Mouse (Mus musculus): Measurements from ENCODE around the gene Ube2f. TPM values are rescaled to one million over a fixed set of nuclear protein-coding genes. Genes with fewer than 3 reads are reported as not detected.

The Ube2f gene
- polyA plus RNA-seq, 1 experiment from 2014 or later, result 73.8 TPM

- no peak overlapping the region for H3K4me3 ChIP-seq
- 0 out of 2 replicates have a peak overlapping the region, but pooled peaks have one; percentile 79 for H3K4me2 ChIP-seq
- peaks cover 8% of the 10 kb centered on the region for H3K4me1 ChIP-seq
- peaks cover 12% of the 10 kb centered on the region for H3K36me3 ChIP-seq
- H3K9ac ChIP-seq, result no peak overlapping the region
- H3K27ac ChIP-seq, result no peak overlapping the region
- no peak for ATAC-seq (ENCODE audit: insufficient number of reproducible peaks, insufficient read depth, low FRiP score, low TSS enrichment, low read depth)
- WGBS, result 78% methylated on average over 5 of the region's 5 CpGs
- no peaks in the 10 kb centered on the region for H3K9me3 ChIP-seq
- no peaks in the 10 kb centered on the region for H3K27me3 ChIP-seq
Observed at GRCm38 (mm10) chr1:91299707-91300426, 49.8 kb downstream of the Ube2f start.

DNA sequence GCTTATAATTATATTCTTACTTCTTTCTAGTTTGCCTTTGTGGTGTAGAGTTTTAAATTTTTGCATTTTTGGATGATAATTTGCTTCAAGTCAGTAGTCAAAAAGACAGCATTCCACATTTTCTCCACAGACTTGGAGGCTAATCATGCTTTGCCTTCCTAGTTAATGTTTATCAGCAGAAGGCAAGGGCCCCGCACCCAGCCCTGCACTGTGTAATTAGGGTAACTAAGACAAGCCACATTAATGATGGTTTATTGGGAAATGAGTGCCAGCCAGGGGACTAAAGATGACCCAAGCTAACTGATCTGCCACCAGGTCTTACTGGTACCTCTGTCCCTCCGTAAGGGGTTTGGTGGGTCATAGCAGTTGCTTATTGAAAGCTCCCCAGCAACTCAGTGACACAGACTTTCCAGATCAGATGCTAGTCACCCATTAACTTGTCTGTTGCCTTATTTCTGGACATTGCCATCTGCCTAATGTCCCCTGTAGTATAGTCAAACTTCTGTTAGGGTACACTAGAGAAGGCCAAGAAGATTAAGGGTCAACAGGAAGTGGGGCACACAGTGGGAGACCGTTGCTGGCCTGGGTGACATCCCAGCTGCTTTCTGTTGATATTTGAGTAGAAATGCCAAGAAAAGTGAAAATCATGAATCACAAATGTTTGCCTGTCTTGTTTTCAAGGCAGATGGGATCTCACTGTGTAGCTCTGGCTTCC lies 51.3 kb downstream of the Ube2f start:
- Histone ChIP-seq H3K9ac (no peak overlapping the region), H3K36me3 (peaks cover 25% of the 10 kb centered on the region), H3K4me1 (peaks cover 8% of the 10 kb centered on the region), H3K27me3 (no peaks in the 10 kb centered on the region), H3K4me2 (no peak overlapping the region), H3K9me3 (no peaks in the 10 kb centered on the region), H3K27ac (no peak overlapping the region), H3K4me3 (no peak overlapping the region)
- ATAC-seq (ENCODE audit: insufficient number of reproducible peaks, insufficient read depth, low FRiP score, low TSS enrichment, low read depth), result no peak
- 83% methylated on average over 3 of the region's 3 CpGs for WGBS

DNA sequence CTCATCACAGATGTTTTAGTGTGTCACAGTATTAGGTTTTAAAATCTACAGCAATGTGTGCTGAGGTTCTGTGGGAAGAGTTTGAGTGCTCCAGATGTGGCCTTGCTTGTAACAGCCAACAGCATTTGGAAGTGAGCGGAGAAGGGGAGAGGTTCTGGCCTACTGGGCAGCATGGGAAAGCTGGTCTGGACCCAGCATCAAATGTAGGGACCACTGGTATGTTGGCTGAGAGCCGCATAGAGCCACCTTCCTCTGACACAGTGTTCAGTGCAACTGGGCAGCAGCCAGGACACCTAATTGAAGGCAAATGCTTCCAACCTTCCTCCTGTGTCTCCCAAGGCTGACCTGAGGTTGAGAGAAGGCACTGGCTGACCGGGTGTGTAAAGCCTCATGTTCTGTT lies 51.9 kb downstream of the Ube2f start:
- Histone ChIP-seq H3K4me1 (peaks cover 8% of the 10 kb centered on the region), H3K36me3 (peaks cover 30% of the 10 kb centered on the region), H3K4me2 (no peak overlapping the region), H3K9ac (no peak overlapping the region), H3K27me3 (no peaks in the 10 kb centered on the region), H3K4me3 (no peak overlapping the region), H3K9me3 (no peaks in the 10 kb centered on the region), H3K27ac (no peak overlapping the region)
- no peak for ATAC-seq (ENCODE audit: insufficient number of reproducible peaks, insufficient read depth, low FRiP score, low TSS enrichment, low read depth)
- WGBS, result 92% methylated on average over 3 of the region's 3 CpGs

- no peak for ATAC-seq (ENCODE audit: insufficient number of reproducible peaks, insufficient read depth, low FRiP score, low TSS enrichment, low read depth)
Observed at GRCm38 (mm10) chr1:91304621-91305020, 54.5 kb downstream of the Ube2f start.

GRCm38 (mm10) chr1:91309366-91310085 lies 59.4 kb downstream of the Ube2f start:
- H3K9me3 ChIP-seq, result no peaks in the 10 kb centered on the region
- no peak overlapping the region for H3K27ac ChIP-seq
- ATAC-seq (ENCODE audit: insufficient number of reproducible peaks, insufficient read depth, low FRiP score, low TSS enrichment, low read depth), result no peak
- H3K9ac ChIP-seq, result no peak overlapping the region
- H3K4me2 ChIP-seq, result no peak overlapping the region
- H3K4me3 ChIP-seq, result no peak overlapping the region
- 92% methylated on average over 13 of the region's 13 CpGs for WGBS
- H3K27me3 ChIP-seq, result no peaks in the 10 kb centered on the region
- peaks cover 9% of the 10 kb centered on the region; the same call in 1 of the 2 replicates for H3K4me1 ChIP-seq
- peaks cover 61% of the 10 kb centered on the region for H3K36me3 ChIP-seq

More at GRCm38 (mm10) chr1:91304621-91305020, 54.5 kb downstream of the Ube2f start:
- H3K9me3 ChIP-seq, result no peaks in the 10 kb centered on the region
- 82% methylated on average over 4 of the region's 4 CpGs for WGBS
- H3K4me1 ChIP-seq, result no peaks in the 10 kb centered on the region
- H3K9ac ChIP-seq, result no peak overlapping the region
- no peak overlapping the region for H3K4me2 ChIP-seq
- H3K4me3 ChIP-seq, result no peak overlapping the region
- no peak overlapping the region for H3K27ac ChIP-seq
- H3K36me3 ChIP-seq, result peaks cover 52% of the 10 kb centered on the region
- H3K27me3 ChIP-seq, result no peaks in the 10 kb centered on the region

GRCm38 (mm10) chr1:91312273-91312672 lies 62.2 kb downstream of the Ube2f start:
- H3K9me3 ChIP-seq, result no peaks in the 10 kb centered on the region
- no peak overlapping the region for H3K27ac ChIP-seq
- H3K4me2 ChIP-seq, result no peak overlapping the region
- no peaks in the 10 kb centered on the region for H3K27me3 ChIP-seq
- no peak overlapping the region for H3K9ac ChIP-seq
- 85% methylated on average over 4 of the region's 4 CpGs for WGBS
- peaks cover 41% of the 10 kb centered on the region for H3K36me3 ChIP-seq
- no peak overlapping the region for H3K4me3 ChIP-seq
- no peak for ATAC-seq (ENCODE audit: insufficient number of reproducible peaks, insufficient read depth, low FRiP score, low TSS enrichment, low read depth)
- H3K4me1 ChIP-seq, result peaks cover 14% of the 10 kb centered on the region

GRCm38 (mm10) chr1:91313251-91313650 lies 63.1 kb downstream of the Ube2f start:
- 20% methylated on average over 5 of the region's 5 CpGs for WGBS

GRCm38 (mm10) chr1:91317656-91318055 lies 67.6 kb downstream of the Ube2f start:
- ATAC-seq (ENCODE audit: insufficient number of reproducible peaks, insufficient read depth, low FRiP score, low TSS enrichment, low read depth), result no peak

More at GRCm38 (mm10) chr1:91313251-91313650, 63.1 kb downstream of the Ube2f start:
- Histone ChIP-seq H3K9ac (0 out of 2 replicates have a peak overlapping the region, but pooled peaks have one; percentile 3), H3K4me3 (no peak overlapping the region), H3K4me1 (peaks cover 14% of the 10 kb centered on the region), H3K4me2 (no peak overlapping the region), H3K27ac (peak overlapping the region; percentile 52), H3K9me3 (no peaks in the 10 kb centered on the region), H3K36me3 (peaks cover 35% of the 10 kb centered on the region), H3K27me3 (no peaks in the 10 kb centered on the region)
- ATAC-seq (ENCODE audit: insufficient number of reproducible peaks, insufficient read depth, low FRiP score, low TSS enrichment, low read depth), result no peak

GRCm38 (mm10) chr1:91321760-91322438 lies 71.8 kb downstream of the Ube2f start, which contains the start of gene Espnl:
Espnl (plus strand) TSS chr1:91322075.
- no peaks in the 10 kb centered on the region for H3K27me3 ChIP-seq
- 72% methylated on average over 19 of the region's 19 CpGs for WGBS
- no peaks in the 10 kb centered on the region for H3K9me3 ChIP-seq
- H3K4me2 ChIP-seq, result no peak within 1 kb of the TSS
- no peak within 1 kb of the TSS for H3K4me3 ChIP-seq
- H3K4me1 ChIP-seq, result peaks cover 8% of the 10 kb centered on the region
- no peak within 1 kb of the TSS for H3K27ac ChIP-seq
- H3K9ac ChIP-seq, result peak within 1 kb of the TSS; percentile 41; the same call in 1 of the 2 replicates
- ATAC-seq (ENCODE audit: insufficient number of reproducible peaks, insufficient read depth, low FRiP score, low TSS enrichment, low read depth), result no peak
- no peaks in the 10 kb centered on the region for H3K36me3 ChIP-seq

More at GRCm38 (mm10) chr1:91317656-91318055, 67.6 kb downstream of the Ube2f start:
- H3K4me3 ChIP-seq, result no peak overlapping the region
- H3K4me1 ChIP-seq, result peaks cover 22% of the 10 kb centered on the region
- H3K9me3 ChIP-seq, result no peaks in the 10 kb centered on the region
- H3K4me2 ChIP-seq, result no peak overlapping the region
- H3K36me3 ChIP-seq, result no peaks in the 10 kb centered on the region; the same call in 1 of the 2 replicates
- H3K9ac ChIP-seq, result no peak overlapping the region
- 80% methylated on average over 6 of the region's 6 CpGs for WGBS
- H3K27me3 ChIP-seq, result no peaks in the 10 kb centered on the region
- no peak overlapping the region for H3K27ac ChIP-seq

GRCm38 (mm10) chr1:91324646-91325045 lies 74.5 kb downstream of the Ube2f start:
- WGBS, result 54% methylated on average over 2 of the region's 2 CpGs
- Histone ChIP-seq H3K4me2 (no peak overlapping the region), H3K27me3 (no peaks in the 10 kb centered on the region), H3K4me1 (peaks cover 19% of the 10 kb centered on the region), H3K9me3 (no peaks in the 10 kb centered on the region), H3K36me3 (no peaks in the 10 kb centered on the region), H3K27ac (no peak overlapping the region), H3K9ac (no peak overlapping the region), H3K4me3 (no peak overlapping the region)
- no peak for ATAC-seq (ENCODE audit: insufficient number of reproducible peaks, insufficient read depth, low FRiP score, low TSS enrichment, low read depth)

DNA sequence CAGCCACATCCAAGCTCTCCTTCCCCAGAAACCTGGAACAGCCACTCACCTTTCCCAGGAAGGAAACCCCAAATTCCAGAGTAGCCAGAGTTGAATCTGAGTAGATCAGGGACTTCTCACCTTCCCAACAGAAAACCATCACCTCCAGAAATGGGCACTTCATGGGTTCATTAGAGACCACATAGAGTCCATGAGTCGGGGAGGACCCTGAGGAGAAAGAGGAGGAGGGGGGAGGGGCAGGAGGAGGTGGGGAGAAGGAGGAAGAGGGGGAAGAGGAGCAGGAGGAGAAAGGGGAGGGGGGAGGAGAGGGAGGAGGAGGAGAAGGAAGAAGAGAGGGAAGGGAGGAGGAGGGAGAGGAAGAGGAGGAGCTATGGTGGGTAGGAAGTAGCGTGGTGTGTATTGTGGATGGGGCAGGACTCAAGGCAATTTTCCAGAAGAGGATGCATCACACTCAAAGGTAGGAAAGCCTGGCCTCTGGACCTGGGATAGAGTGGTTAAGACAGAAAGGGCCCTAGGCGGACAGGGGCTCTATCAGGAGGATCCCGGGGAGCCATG lies 75.5 kb downstream of the Ube2f start:
- ATAC-seq (ENCODE audit: insufficient number of reproducible peaks, insufficient read depth, low FRiP score, low TSS enrichment, low read depth), result no peak

More for the DNA sequence above, 75.5 kb downstream of the Ube2f start:
- Histone ChIP-seq H3K4me1 (peaks cover 19% of the 10 kb centered on the region), H3K4me3 (no peak overlapping the region), H3K9me3 (no peaks in the 10 kb centered on the region), H3K36me3 (no peaks in the 10 kb centered on the region), H3K9ac (no peak overlapping the region), H3K27ac (no peak overlapping the region), H3K27me3 (no peaks in the 10 kb centered on the region), H3K4me2 (no peak overlapping the region)
- 68% methylated on average over 4 of the region's 4 CpGs for WGBS

Measured in embryonic facial prominence, embryonic 13.5 days (tissue).